Mouse (Mus musculus) neural tube, embryonic 13.5 days (tissue): ENCODE results near the gene Mc3r. TPM values are rescaled to one million over a fixed set of nuclear protein-coding genes. Genes with fewer than 3 reads are reported as not detected.

Source experiments
- polyA plus RNA-seq: library from polyadenylated mRNA; unstranded; fragments of >200 nt; fragmentation: Nextera tagmentation; extraction: Ambion mirVana; gene quantifications from 2 replicates; pipeline ENCODE4 v1.2.1, GENCODE M21; 2015

Gene Mc3r
- polyA plus RNA-seq, 1 experiment from 2014 or later, result 0.21 TPM

Other genes with a start within 250 kb of the Mc3r start
- gene Cbln4, start 205.0 kb upstream of the Mc3r start, polyA plus RNA-seq, result 23.7 and 24.6 TPM in 2 replicates
- gene Fam210b, start 97.1 kb downstream of the Mc3r start, polyA plus RNA-seq, result 29.9 and 33.0 TPM in 2 replicates
- 20.9 and 23.3 TPM in 2 replicates for gene Aurka, start 122.0 kb downstream of the Mc3r start, polyA plus RNA-seq
- gene Cstf1, start 122.2 kb downstream of the Mc3r start, polyA plus RNA-seq, result 26.3 and 30.5 TPM in 2 replicates
- gene Cass4, start 145.3 kb downstream of the Mc3r start, polyA plus RNA-seq, result 0.22 and 0.46 TPM in 2 replicates
- gene Rtf2, start 192.1 kb downstream of the Mc3r start, polyA plus RNA-seq, result 103 and 105 TPM in 2 replicates
- gene Gcnt7, start 210.1 kb downstream of the Mc3r start, polyA plus RNA-seq, result 0.61 and 1.1 TPM in 2 replicates
- gene Fam209, start 224.0 kb downstream of the Mc3r start, polyA plus RNA-seq, result 0.49 TPM in 1 of 2 replicates, not detected in the other